Mouse (Mus musculus): ENCODE measurements around the gene Nav2.

DNA sequence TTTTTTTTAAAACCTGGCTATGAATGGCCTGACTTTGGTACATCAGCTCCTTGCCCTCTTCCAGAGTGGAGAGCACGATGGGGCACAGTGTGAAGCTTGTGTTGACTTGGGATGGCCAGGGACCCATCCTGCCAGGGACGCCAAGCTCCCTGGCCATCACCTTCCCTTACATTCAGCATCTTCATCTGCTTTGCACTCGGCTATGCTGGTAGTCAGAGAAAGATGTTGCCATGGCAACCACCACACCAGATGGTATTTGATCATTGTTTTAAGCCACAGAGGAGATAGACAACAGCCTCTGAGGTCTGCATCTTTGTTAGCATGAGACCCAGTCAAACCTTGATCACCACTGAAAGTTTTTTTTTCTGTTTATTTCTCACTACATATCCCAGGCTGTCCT is 483.7 kb downstream of the Nav2 start:
- TF ChIP-seq POLR2A (IDR thresholded peaks at IDR 0.05; ENCODE audit: low read depth, low read length) = no peak
- TF ChIP-seq USF2 (conservative IDR thresholded peaks at IDR 0.05; ENCODE audit: low read depth, low read length) = no peak
- no peak for TF ChIP-seq ETS1 (conservative IDR thresholded peaks at IDR 0.05; ENCODE audit: low read depth, low read length)
- no peak for TF ChIP-seq EP300 (IDR thresholded peaks at IDR 0.05; ENCODE audit: low read length)
